Mouse (Mus musculus) 3T3-L1 (cell line): ENCODE results near the gene Bco2.
A peak's percentile ranks its signal among the peaks of the same experiment; 100 is the strongest.

ENCODE experiments used
- DNase-seq: peaks from one replicate; pipeline ENCODE4 v3.0.0-alpha.2; 2015; ENCODE audit warnings: low read depth, low spot score

Gene Bco2

DNA sequence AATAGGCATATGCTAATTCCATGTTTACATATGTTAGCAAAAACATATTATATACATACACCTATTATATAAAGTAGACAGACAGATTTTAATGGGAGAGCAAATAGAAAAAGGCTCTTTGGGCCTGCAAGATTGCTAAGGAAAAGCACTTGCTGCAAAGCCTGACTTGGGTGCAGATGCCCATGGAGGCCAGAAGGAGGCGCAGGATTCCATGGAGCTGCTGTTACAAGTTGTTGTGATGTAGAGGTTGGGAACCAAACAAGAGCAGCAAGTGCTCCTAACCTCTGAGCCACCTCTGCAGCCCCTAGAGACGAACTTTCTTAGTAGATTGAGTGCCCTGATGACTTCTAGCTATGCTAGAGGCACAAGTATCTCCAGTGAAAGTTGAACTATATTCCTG, 36.2 kb downstream of the Bco2 start:
- peak; percentile 64 for DNase-seq

DNA sequence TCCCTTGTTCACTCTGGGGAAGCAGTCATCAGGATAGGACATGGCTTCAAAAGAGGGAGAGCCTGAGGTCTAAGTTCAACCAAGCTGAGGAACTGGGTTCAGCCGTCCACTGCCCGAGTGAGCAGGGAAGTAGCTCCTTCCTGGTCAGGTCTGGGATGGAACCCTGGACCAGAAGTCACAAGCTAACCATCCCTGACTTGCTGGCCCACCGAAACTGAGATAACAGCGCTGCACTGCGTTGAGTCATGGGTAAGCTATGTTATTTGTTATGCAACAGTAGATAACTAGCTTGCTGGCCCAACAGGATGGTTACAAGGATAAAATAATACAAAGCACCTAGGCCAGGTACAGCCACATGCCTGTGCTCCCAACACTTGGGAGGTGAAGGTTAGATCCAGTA, 39.5 kb downstream of the Bco2 start:
- no peak for DNase-seq

- DNase-seq, result no peak
These were observed 47.4 kb downstream of the Bco2 start for GRCm38 (mm10) chr9:50507570-50507969.

- no peak for DNase-seq
These were observed 49.6 kb downstream of the Bco2 start for GRCm38 (mm10) chr9:50505405-50505804.

DNA sequence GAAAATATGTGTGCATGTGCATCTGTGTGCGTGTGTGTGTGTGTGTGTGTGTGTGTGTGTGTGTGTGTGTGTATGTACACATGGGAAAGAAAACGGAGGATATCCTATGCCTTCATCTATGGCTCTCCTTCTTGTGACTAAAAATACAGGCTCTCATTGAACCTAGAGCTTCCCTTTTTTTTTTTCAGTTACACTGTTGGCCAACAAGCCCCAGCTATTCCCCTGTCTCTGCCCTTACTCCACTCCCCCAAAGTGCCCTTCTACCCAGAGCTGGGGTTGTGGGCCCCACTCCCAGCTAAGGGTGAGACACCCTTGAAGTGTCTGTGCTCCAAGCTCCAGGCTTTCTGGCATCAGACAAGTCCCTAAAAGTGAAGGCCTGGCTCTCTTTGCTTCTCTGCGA, 52.0 kb downstream of the Bco2 start:
- no peak for DNase-seq

GRCm38 (mm10) chr9:50500974-50501501, 53.9 kb downstream of the Bco2 start:
- DNase-seq, result peak; percentile 54

DNA sequence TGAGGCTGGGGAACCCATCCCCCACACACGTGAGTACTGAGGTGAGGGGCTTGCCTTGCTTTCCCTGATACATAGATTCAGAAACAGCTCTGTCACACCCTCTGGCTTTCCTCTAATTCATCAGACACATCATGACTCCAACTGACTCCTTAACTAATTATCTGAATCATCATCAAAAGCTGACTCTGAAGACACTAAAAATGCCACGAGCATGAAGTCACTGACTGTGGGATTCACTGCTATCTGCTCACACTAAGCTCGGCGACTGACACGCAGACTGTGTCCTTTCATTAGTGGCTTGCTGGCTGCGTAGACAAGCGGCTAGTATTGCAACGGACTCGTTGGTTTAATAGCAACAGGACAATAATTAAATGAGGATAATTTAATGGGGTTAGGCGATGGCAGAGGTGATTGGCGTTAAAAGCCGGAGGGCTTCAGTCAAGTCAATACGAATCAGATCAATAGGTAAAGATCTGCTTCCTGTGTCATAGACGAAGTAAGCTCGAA, 54.5 kb downstream of the Bco2 start:
- DNase-seq, result no peak

DNA sequence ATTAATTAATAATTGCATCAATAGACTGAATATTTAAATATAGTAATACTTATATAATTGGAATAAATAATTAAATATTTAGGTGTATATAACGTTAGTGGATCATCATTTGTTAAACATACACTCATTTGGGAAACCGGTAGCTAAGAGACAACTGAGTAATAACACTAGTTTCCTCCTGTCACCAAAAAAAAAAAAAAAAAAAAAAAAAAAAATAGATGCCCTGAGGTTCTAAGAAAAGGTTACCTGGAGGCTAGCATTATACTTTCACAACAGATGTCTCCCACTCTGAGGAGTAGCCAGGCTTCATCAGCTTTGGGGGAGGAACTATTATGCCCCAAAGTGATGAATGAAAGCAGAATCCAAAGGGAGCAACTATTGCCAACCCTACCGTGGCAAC, 55.2 kb downstream of the Bco2 start:
- DNase-seq, result no peak

GRCm38 (mm10) chr9:50498815-50499214, 56.2 kb downstream of the Bco2 start:
- no peak for DNase-seq

- DNase-seq, result peak; percentile 45
These were observed 57.4 kb downstream of the Bco2 start for GRCm38 (mm10) chr9:50497536-50497935.

GRCm38 (mm10) chr9:50497076-50497475, 57.9 kb downstream of the Bco2 start:
- DNase-seq, result no peak

GRCm38 (mm10) chr9:50496546-50496945, 58.4 kb downstream of the Bco2 start:
- DNase-seq, result no peak

GRCm38 (mm10) chr9:50496151-50496505, 58.9 kb downstream of the Bco2 start:
- DNase-seq, result no peak

DNA sequence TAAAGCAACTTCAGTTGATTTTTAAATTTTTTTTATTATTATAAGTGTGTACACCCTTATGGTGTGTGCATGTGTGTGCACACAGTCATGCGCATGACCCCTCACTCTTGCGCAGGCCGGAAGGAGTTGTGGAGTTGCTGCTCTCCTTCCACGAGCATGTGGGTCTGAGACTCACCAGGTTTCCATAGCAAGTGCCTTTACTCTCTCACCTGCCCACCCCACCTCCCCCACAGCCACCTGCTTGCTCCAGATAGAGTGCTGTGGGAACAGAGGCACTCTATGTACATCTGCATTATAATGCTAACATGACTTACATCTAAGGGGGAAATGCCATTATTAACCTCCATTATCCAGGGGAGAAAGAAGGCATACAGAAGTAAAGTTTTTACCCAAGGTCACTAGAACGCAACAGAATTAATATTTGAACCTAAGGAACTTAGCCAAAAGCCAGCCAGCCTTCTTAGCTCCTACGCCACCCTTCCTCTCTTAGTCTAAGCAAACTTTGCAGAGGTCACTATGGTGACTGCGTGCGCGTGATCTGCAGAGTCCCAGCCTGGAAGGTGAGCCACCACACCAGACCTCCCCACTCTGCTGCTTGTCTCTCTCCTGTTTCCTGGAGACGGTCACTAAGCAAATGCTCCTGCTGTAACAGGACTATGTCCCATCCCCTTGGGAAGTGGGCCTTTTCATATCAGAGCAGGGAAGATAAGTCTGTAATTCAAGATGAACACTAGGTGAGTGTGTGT, 59.4 kb downstream of the Bco2 start:
- no peak for DNase-seq

- DNase-seq, result no peak
These were observed 60.7 kb downstream of the Bco2 start, which contains the start of gene Plet1 for GRCm38 (mm10) chr9:50494311-50494710. Plet1 (plus strand) TSS chr9:50494525.

- no peak for DNase-seq
These were observed 61.2 kb downstream of the Bco2 start for GRCm38 (mm10) chr9:50493777-50494176.

- DNase-seq, result no peak
These were observed 63.4 kb downstream of the Bco2 start for GRCm38 (mm10) chr9:50491531-50492045.

DNA sequence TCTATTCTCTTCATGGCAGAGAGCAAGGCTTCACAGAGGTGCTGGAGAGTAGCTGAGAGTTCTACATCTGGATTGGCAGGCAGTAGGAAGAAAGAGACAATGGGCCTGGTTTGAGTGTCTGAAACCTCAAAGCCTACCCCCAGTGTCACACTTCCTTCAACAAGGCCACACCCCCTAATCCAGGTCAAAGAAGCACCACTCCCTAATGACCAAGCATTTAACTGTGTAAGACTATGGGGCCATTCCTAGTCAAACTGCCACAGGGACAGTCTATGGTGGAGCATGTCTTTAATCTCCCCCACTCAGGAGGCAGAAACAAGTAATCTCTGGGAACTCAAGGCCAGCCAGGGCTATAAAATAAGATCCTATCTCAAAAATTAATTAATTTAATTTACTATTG, 64.1 kb downstream of the Bco2 start:
- no peak for DNase-seq

GRCm38 (mm10) chr9:50485521-50485920, 69.5 kb downstream of the Bco2 start:
- DNase-seq, result no peak
